In genomic region chr16:9997931-9998330, GRCm38 (mm10) we compare ENCODE assay signal across 23 mouse cellular contexts. TPM values are rescaled to one million over a fixed set of nuclear protein-coding genes. Genes with fewer than 3 reads are reported as not detected.
A peak's percentile ranks its signal among the peaks of the same experiment; 100 is the strongest.
DNase-seq lines count a peak whose midpoint lies in the region; ATAC-seq and TF ChIP-seq lines count a peak whose summit lies in the region.
"Had no signal": no experiment of that assay in that cellular context is flagged by ENCODE, and none has a peak within 500 bp of the region (broad histone marks: within the 10 kb centered on the region; RNA-seq: fewer than 3 reads in every experiment).

No protein-coding gene starts in this region.

- no peak for DNase-seq in kidney, postnatal 0 days (ENCODE audit: low spot score)
- no peak for DNase-seq in midbrain, postnatal 0 days (ENCODE audit: low spot score)
- no peak for DNase-seq in midbrain, embryonic 14.5 days
- no peak for DNase-seq in MEL (ENCODE audit: low read depth, low spot score)
- no peak for DNase-seq in thymus, postnatal 14 days
- no peak for DNase-seq in embryo, embryonic 9.5 days (ENCODE audit: extremely low spot score)
- DNase-seq: adrenal gland, postnatal 10 days; cerebellum, adult 11-12 months; cerebellum, postnatal 25 days; embryo, embryonic 11 days; heart, postnatal 14 days; kidney, postnatal 10 days; left cerebral cortex, postnatal 4 days had no signal

- H3K27ac ChIP-seq in kidney, postnatal 0 days = no peak overlapping the region
- no peak overlapping the region for H3K27ac ChIP-seq in kidney, embryonic 15.5 days
- H3K27ac ChIP-seq in midbrain, postnatal 0 days (ENCODE audit: low read depth, low read length) = no peak overlapping the region
- no peak overlapping the region for H3K27ac ChIP-seq in midbrain, embryonic 14.5 days (replicated peaks; ENCODE audit: low read depth, low read length)
- H3K27ac ChIP-seq in MEL (ENCODE audit: control insufficient read depth, low read depth, low read length) = no peak overlapping the region
- H3K27ac ChIP-seq: embryonic facial prominence, embryonic 15.5 days; hindbrain, embryonic 13.5 days; midbrain, embryonic 13.5 days had no signal

- no peak for TF ChIP-seq EP300 in MEL (IDR thresholded peaks at IDR 0.05; ENCODE audit: low read depth in 1 of 2, low read length in 2 of 2)

- H3K9me3 ChIP-seq in kidney, postnatal 0 days (replicated peaks; ENCODE audit: low read length) = no peaks in the 10 kb centered on the region
- no peaks in the 10 kb centered on the region for H3K9me3 ChIP-seq in kidney, embryonic 15.5 days (replicated peaks)
- no peaks in the 10 kb centered on the region for H3K9me3 ChIP-seq in midbrain, postnatal 0 days (ENCODE audit: low read length)
- no peaks in the 10 kb centered on the region for H3K9me3 ChIP-seq in midbrain, embryonic 14.5 days (ENCODE audit: control insufficient read depth, low read length)
- H3K9me3 ChIP-seq in MEL (replicated peaks; ENCODE audit: insufficient read depth, low read length) = no peaks in the 10 kb centered on the region
- H3K9me3 ChIP-seq: embryonic facial prominence, embryonic 15.5 days; heart, embryonic 12.5 days; hindbrain, embryonic 13.5 days; midbrain, embryonic 13.5 days had no signal

- no peak overlapping the region for H3K4me3 ChIP-seq in kidney, postnatal 0 days (replicated peaks; ENCODE audit: low read depth, low read length)
- no peak overlapping the region for H3K4me3 ChIP-seq in kidney, embryonic 15.5 days (replicated peaks)
- H3K4me3 ChIP-seq in midbrain, postnatal 0 days (ENCODE audit: low read depth, low read length) = no peak overlapping the region
- H3K4me3 ChIP-seq in midbrain, embryonic 14.5 days (replicated peaks; ENCODE audit: low read depth, low read length) = no peak overlapping the region
- no peak overlapping the region for H3K4me3 ChIP-seq in MEL (ENCODE audit: control insufficient read depth in 1 of 2, insufficient read depth in 1 of 2, low read depth in 2 of 2, low read length in 2 of 2)
- H3K4me3 ChIP-seq: embryonic facial prominence, embryonic 15.5 days; heart, embryonic 12.5 days; hindbrain, embryonic 13.5 days; midbrain, embryonic 13.5 days; myocyte had no signal

- no peak for TF ChIP-seq RAD21 in MEL (IDR thresholded peaks at IDR 0.05; ENCODE audit: low read depth, low read length)

- TF ChIP-seq CTCF in kidney, postnatal 0 days (IDR thresholded peaks at IDR 0.05; ENCODE audit: low read depth) = peak; percentile 27; the same call in 1 of the 2 replicates
- peak; percentile 48 for TF ChIP-seq CTCF in midbrain, postnatal 0 days (IDR thresholded peaks at IDR 0.05)
- peak in 1 of 3 experiments; percentile 28; a peak in 1 of 6 replicates for TF ChIP-seq CTCF in MEL (IDR thresholded peaks at IDR 0.05 in 2 of 3, conservative IDR thresholded peaks at IDR 0.05 in 1 of 3; ENCODE audit: control insufficient read depth in 1 of 3, insufficient read depth in 1 of 3, low read depth in 2 of 3, low read length in 3 of 3, poor library complexity in 1 of 3, severe bottlenecking in 1 of 3)

- no peaks in the 10 kb centered on the region for H3K4me1 ChIP-seq in kidney, postnatal 0 days (replicated peaks; ENCODE audit: insufficient read depth, low read length)
- H3K4me1 ChIP-seq in kidney, embryonic 15.5 days = peaks cover 28% of the 10 kb centered on the region
- H3K4me1 ChIP-seq in midbrain, postnatal 0 days (ENCODE audit: insufficient read depth, low read length) = peaks cover under 1% of the 10 kb centered on the region; the same call in 1 of the 2 replicates
- peaks cover 6% of the 10 kb centered on the region for H3K4me1 ChIP-seq in midbrain, embryonic 14.5 days (ENCODE audit: control insufficient read depth, insufficient read depth, low read length)
- H3K4me1 ChIP-seq in MEL (ENCODE audit: control insufficient read depth in 1 of 2, insufficient read depth in 2 of 2, low read length in 2 of 2) = no peaks in the 10 kb centered on the region

- H3K27me3 ChIP-seq in kidney, postnatal 0 days (ENCODE audit: insufficient read depth, low read length) = peaks cover 28% of the 10 kb centered on the region
- H3K27me3 ChIP-seq in kidney, embryonic 15.5 days = peaks cover 48% of the 10 kb centered on the region
- 0 out of 2 replicates have a peak, but pooled peaks cover 4% of the 10 kb centered on the region for H3K27me3 ChIP-seq in midbrain, postnatal 0 days (ENCODE audit: insufficient read depth, low read length)
- peaks cover 27% of the 10 kb centered on the region for H3K27me3 ChIP-seq in midbrain, embryonic 14.5 days (ENCODE audit: control insufficient read depth, insufficient read depth, low read length)
- H3K27me3 ChIP-seq in MEL (ENCODE audit: control insufficient read depth in 1 of 2, insufficient read depth in 2 of 2, low read length in 2 of 2) = no peaks in the 10 kb centered on the region

- no peaks in the 10 kb centered on the region for H3K79me2 ChIP-seq in MEL (ENCODE audit: control insufficient read depth, insufficient read depth, low read length, poor library complexity)

- H3K4me2 ChIP-seq in kidney, postnatal 0 days (ENCODE audit: low read length) = no peak overlapping the region
- H3K4me2 ChIP-seq in kidney, embryonic 15.5 days = no peak overlapping the region
- H3K4me2 ChIP-seq in midbrain, postnatal 0 days (ENCODE audit: low read depth, low read length, poor library complexity, severe bottlenecking) = no peak overlapping the region
- H3K4me2 ChIP-seq in midbrain, embryonic 14.5 days (ENCODE audit: low read length) = no peak overlapping the region
- H3K4me2 ChIP-seq: embryonic facial prominence, embryonic 15.5 days; heart, embryonic 12.5 days; hindbrain, embryonic 13.5 days; midbrain, embryonic 13.5 days had no signal

- no peaks in the 10 kb centered on the region for H3K36me3 ChIP-seq in kidney, postnatal 0 days (ENCODE audit: insufficient read depth, low read length)
- H3K36me3 ChIP-seq in kidney, embryonic 15.5 days = no peaks in the 10 kb centered on the region
- no peaks in the 10 kb centered on the region for H3K36me3 ChIP-seq in midbrain, postnatal 0 days (ENCODE audit: insufficient read depth, low read length)
- H3K36me3 ChIP-seq in midbrain, embryonic 14.5 days (ENCODE audit: control insufficient read depth, insufficient read depth, low read length) = no peaks in the 10 kb centered on the region
- no peaks in the 10 kb centered on the region for H3K36me3 ChIP-seq in MEL (ENCODE audit: control insufficient read depth in 1 of 2, insufficient read depth in 2 of 2, low read length in 2 of 2)
- H3K36me3 ChIP-seq: embryonic facial prominence, embryonic 15.5 days; heart, embryonic 12.5 days; hindbrain, embryonic 13.5 days; midbrain, embryonic 13.5 days had no signal

- ATAC-seq in kidney, postnatal 0 days (replicated peaks; ENCODE audit: low FRiP score, low read depth) = no peak
- ATAC-seq in kidney, embryonic 15.5 days (replicated peaks; ENCODE audit: low FRiP score) = no peak
- ATAC-seq in midbrain, postnatal 0 days (ENCODE audit: low FRiP score) = no peak
- no peak for ATAC-seq in midbrain, embryonic 14.5 days (ENCODE audit: low FRiP score, low TSS enrichment)
- ATAC-seq: CD4-positive, CD25-positive, alpha-beta regulatory T cell, adult 4 months; intestine, embryonic 16.5 days; midbrain, embryonic 13.5 days had no signal

- TF ChIP-seq POLR2A in MEL (IDR thresholded peaks at IDR 0.05; ENCODE audit: control insufficient read depth in 1 of 2, insufficient read depth in 1 of 2, low read depth in 1 of 2, low read length in 2 of 2, poor library complexity in 1 of 2) = no peak

- H3K9ac ChIP-seq in kidney, postnatal 0 days (ENCODE audit: low read depth, low read length) = no peak overlapping the region
- H3K9ac ChIP-seq in kidney, embryonic 15.5 days = no peak overlapping the region
- no peak overlapping the region for H3K9ac ChIP-seq in midbrain, postnatal 0 days (replicated peaks; ENCODE audit: low read length, poor library complexity, severe bottlenecking)
- no peak overlapping the region for H3K9ac ChIP-seq in midbrain, embryonic 14.5 days (replicated peaks; ENCODE audit: low read length)
- no peak overlapping the region for H3K9ac ChIP-seq in MEL (ENCODE audit: control insufficient read depth, low read depth, low read length, poor library complexity, severe bottlenecking)
- H3K9ac ChIP-seq: embryonic facial prominence, embryonic 15.5 days; heart, embryonic 12.5 days; hindbrain, embryonic 13.5 days; midbrain, embryonic 13.5 days had no signal

TF ChIP-seq in MEL, 35 proteins besides CTCF, POLR2A, EP300 and RAD21:
- TF ChIP-seq MAX (IDR thresholded peaks at IDR 0.05; ENCODE audit: low read length) (no peak), SMC3 (IDR thresholded peaks at IDR 0.05; ENCODE audit: low read depth, low read length) (0 out of 2 replicates have a peak, but pooled peaks have one; percentile 7)

RNA-seq across cellular contexts. Expression of gene Grin2a, which starts 2.6 kb away (rescaled TPM):
- 0.01 and 0.08 TPM in 2 replicates for polyA plus RNA-seq in kidney, postnatal 0 days (2015; fragmentation: Nextera tagmentation; extraction: Ambion mirVana)
- 0.24 and 0.44 TPM in 2 replicates for polyA plus RNA-seq in kidney, embryonic 15.5 days (2015; fragmentation: Nextera tagmentation; extraction: Ambion mirVana)
- 10.5 and 20.7 TPM in 2 replicates for total RNA-seq in midbrain, postnatal 0 days (2014; rRNA removed)
- polyA plus RNA-seq in midbrain, postnatal 0 days (2015; fragmentation: Nextera tagmentation; extraction: Ambion mirVana) = 3.7 and 6.1 TPM in 2 replicates
- 2.4 and 3.0 TPM in 2 replicates for polyA plus RNA-seq in midbrain, embryonic 14.5 days (2014; fragmentation: Nextera tagmentation; extraction: Ambion mirVana)
- not detected in 2 replicates for total RNA-seq in MEL (2012; rRNA removed)
- not detected for polyA plus RNA-seq in MEL (2012; ENCODE audit: insufficient read depth in 1 of 2, insufficient read length in 2 of 2, low read depth in 1 of 2, low replicate concordance in 2 of 2, missing spikeins in 1 of 2)
- total RNA-seq: granulocyte monocyte progenitor cell, adult 5-6 weeks; liver, adult 2 months had no signal
- polyA plus RNA-seq: CD4-positive, CD25-positive, alpha-beta regulatory T cell, adult 4 months; liver, adult 2 months had no signal
